Mouse (Mus musculus): Measurements from ENCODE around the gene Gm13030. TPM values are rescaled to one million over a fixed set of nuclear protein-coding genes. Genes with fewer than 3 reads are reported as not detected.

Gm13030 gene
- total and polyA plus RNA-seq, 3 experiments, result not detected

Other genes starting within 250 kb of the Gm13030 start
- not detected in 2 replicates for gene Vwa5b1, start 238.1 kb downstream of the Gm13030 start, total RNA-seq (2012; rRNA removed)
- gene Vwa5b1, start 238.1 kb downstream of the Gm13030 start, polyA plus RNA-seq (2012; ENCODE audit: insufficient read depth in 1 of 2, insufficient read length in 2 of 2, low read depth in 1 of 2, low replicate concordance in 2 of 2, missing spikeins in 1 of 2), result not detected
- not detected in 2 replicates for gene Pla2g2c, start 149.2 kb downstream of the Gm13030 start, total RNA-seq (2012; rRNA removed)
- gene Pla2g2c, start 149.2 kb downstream of the Gm13030 start, polyA plus RNA-seq (2012; ENCODE audit: insufficient read depth in 1 of 2, insufficient read length in 2 of 2, low read depth in 1 of 2, low replicate concordance in 2 of 2, missing spikeins in 1 of 2), result not detected
- gene Ubxn10, start 136.8 kb downstream of the Gm13030 start, total RNA-seq (2012; rRNA removed), result not detected in 2 replicates
- not detected for gene Ubxn10, start 136.8 kb downstream of the Gm13030 start, polyA plus RNA-seq (2012; ENCODE audit: insufficient read depth in 1 of 2, insufficient read length in 2 of 2, low read depth in 1 of 2, low replicate concordance in 2 of 2, missing spikeins in 1 of 2)
- not detected in 2 replicates for gene Pla2g2f, start 116.3 kb downstream of the Gm13030 start, total RNA-seq (2012; rRNA removed)
- gene Pla2g2f, start 116.3 kb downstream of the Gm13030 start, polyA plus RNA-seq (2012; ENCODE audit: insufficient read depth in 1 of 2, insufficient read length in 2 of 2, low read depth in 1 of 2, low replicate concordance in 2 of 2, missing spikeins in 1 of 2), result not detected
- gene Pla2g2d, start 98.2 kb downstream of the Gm13030 start, total RNA-seq (2012; rRNA removed), result not detected in 2 replicates
- gene Pla2g2d, start 98.2 kb downstream of the Gm13030 start, polyA plus RNA-seq (2012; ENCODE audit: insufficient read depth in 1 of 2, insufficient read length in 2 of 2, low read depth in 1 of 2, low replicate concordance in 2 of 2, missing spikeins in 1 of 2), result not detected
- gene Pla2g5, start 10.5 kb downstream of the Gm13030 start, total RNA-seq (2012; rRNA removed), result not detected in 2 replicates
- gene Pla2g5, start 10.5 kb downstream of the Gm13030 start, polyA plus RNA-seq (2012; ENCODE audit: insufficient read depth in 1 of 2, insufficient read length in 2 of 2, low read depth in 1 of 2, low replicate concordance in 2 of 2, missing spikeins in 1 of 2), result not detected
- not detected in 2 replicates for gene Pla2g2e, start 4.0 kb upstream of the Gm13030 start, total RNA-seq (2012; rRNA removed)
- gene Pla2g2e, start 4.0 kb upstream of the Gm13030 start, polyA plus RNA-seq (2012; ENCODE audit: insufficient read depth in 1 of 2, insufficient read length in 2 of 2, low read depth in 1 of 2, low replicate concordance in 2 of 2, missing spikeins in 1 of 2), result not detected
- 11.3 and 11.7 TPM in 2 replicates for gene Otud3, start 40.0 kb upstream of the Gm13030 start, total RNA-seq (2012; rRNA removed)
- 10 to 100 TPM in 1 of 2 experiments, not detected in 1; 15.0 TPM for gene Otud3, start 40.0 kb upstream of the Gm13030 start, polyA plus RNA-seq (2012; ENCODE audit: insufficient read depth in 1 of 2, insufficient read length in 2 of 2, low read depth in 1 of 2, low replicate concordance in 2 of 2, missing spikeins in 1 of 2)
- 0.19 TPM in 1 of 2 replicates, not detected in the other for gene Rnf186, start 93.1 kb upstream of the Gm13030 start, total RNA-seq (2012; rRNA removed)
- under 1 TPM in 1 of 2 experiments, not detected in 1; 0.61 TPM for gene Rnf186, start 93.1 kb upstream of the Gm13030 start, polyA plus RNA-seq (2012; ENCODE audit: insufficient read depth in 1 of 2, insufficient read length in 2 of 2, low read depth in 1 of 2, low replicate concordance in 2 of 2, missing spikeins in 1 of 2)
- gene Tmco4, start 98.9 kb upstream of the Gm13030 start, total RNA-seq (2012; rRNA removed), result 22.0 and 24.7 TPM in 2 replicates
- gene Tmco4, start 98.9 kb upstream of the Gm13030 start, polyA plus RNA-seq (2012; ENCODE audit: insufficient read depth in 1 of 2, insufficient read length in 2 of 2, low read depth in 1 of 2, low replicate concordance in 2 of 2, missing spikeins in 1 of 2), result 10 to 100 TPM in 1 of 2 experiments, not detected in 1; 16.5 TPM
- 0.08 TPM in 1 of 2 replicates, not detected in the other for gene Htr6, start 201.6 kb upstream of the Gm13030 start, total RNA-seq (2012; rRNA removed)
- gene Htr6, start 201.6 kb upstream of the Gm13030 start, polyA plus RNA-seq (2012; ENCODE audit: insufficient read depth in 1 of 2, insufficient read length in 2 of 2, low read depth in 1 of 2, low replicate concordance in 2 of 2, missing spikeins in 1 of 2), result not detected
- gene Nbl1, start 219.0 kb upstream of the Gm13030 start, total RNA-seq (2012; rRNA removed), result not detected in 2 replicates
- under 1 TPM in 1 of 2 experiments, not detected in 1; 0.14 TPM for gene Nbl1, start 219.0 kb upstream of the Gm13030 start, polyA plus RNA-seq (2012; ENCODE audit: insufficient read depth in 1 of 2, insufficient read length in 2 of 2, low read depth in 1 of 2, low replicate concordance in 2 of 2, missing spikeins in 1 of 2)